Mouse (Mus musculus): Measurements from ENCODE around the gene Slc25a14. TPM values are rescaled to one million over a fixed set of nuclear protein-coding genes. Genes with fewer than 3 reads are reported as not detected.

The Slc25a14 gene
- 5.8 TPM in 2 replicates for polyA plus RNA-seq (2015; fragmentation: Nextera tagmentation; extraction: Ambion mirVana)

DNA sequence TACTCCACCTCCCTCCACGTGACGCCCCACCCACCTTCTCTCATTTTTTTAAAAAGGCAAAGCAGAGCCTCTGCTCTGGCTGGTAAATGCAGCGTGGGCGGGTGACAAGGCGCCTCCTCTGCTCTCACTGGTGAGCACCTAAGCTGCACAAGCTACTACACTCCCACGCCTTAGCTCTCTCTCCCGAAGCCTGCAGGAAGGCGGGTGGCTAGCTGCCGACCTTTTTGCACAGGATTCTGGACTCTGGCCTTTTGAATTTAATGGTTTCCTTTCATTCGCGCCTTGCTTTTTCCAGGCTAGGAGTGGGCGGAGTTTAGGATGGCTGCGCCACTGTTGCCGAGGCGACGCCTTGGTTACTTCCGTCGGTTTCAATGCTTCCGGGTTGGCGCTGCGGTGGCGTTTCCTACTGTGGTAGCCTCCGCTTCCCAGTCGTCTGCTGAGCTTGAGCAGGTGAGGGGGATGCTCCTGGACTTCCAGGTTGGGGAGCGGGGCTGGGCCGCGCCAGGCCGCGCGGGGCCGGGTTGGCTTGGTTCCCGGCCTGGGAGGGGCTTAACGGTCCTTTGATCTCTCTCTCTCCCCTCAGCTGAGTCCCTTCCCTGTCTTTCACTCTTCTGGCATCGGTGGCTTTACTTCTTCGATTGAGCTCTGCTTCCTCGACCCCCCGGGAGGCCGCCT, at the start of gene Slc25a14:
Gene Slc25a14 (plus strand): TSS at position 35 of the 675 bp plus-strand sequence.

DNA sequence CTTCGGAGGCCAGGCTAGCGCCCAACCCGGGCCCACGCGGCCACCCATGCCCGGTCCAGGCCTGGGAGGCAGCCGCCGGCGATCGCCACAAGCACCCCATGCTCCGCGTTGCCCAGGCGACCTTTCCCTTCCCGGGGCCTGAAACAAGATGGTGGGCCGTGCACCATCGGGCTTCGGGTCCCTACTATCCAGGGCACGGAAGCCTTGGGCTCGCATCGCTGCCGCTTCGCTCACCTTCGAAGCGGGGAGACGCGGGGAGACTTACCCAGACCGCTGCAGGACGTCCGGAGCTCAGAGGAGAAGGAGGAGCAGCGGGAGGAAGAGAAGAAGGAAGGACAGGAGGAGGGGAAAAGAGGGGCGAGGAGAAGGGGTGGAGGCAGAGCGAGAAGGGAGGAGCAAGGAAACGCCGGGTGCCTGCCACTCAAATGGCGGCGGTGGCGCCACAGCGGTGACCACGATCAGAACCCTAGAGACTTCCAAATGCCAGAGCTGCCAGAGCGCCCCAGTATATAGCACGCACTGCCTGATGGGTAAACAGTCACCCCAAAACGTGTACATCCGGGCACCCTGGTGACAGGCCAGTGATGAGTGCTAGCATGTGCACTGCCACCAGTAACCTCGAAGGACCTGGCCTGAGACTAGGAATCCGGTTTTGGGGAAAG, 29.0 kb upstream of the Slc25a14 start, which contains the start of gene Zfp280c:
Gene Zfp280c (minus strand): TSS at position 406 of the 662 bp plus-strand sequence.

GRCm38 (mm10) chrX:48674171-48674570, 51.0 kb downstream of the Slc25a14 start, which contains the start of gene Gpr119:
Gene Gpr119, minus strand, starts transcription at chrX:48674478.

GRCm38 (mm10) chrX:48694864-48695371, 71.7 kb downstream of the Slc25a14 start, which contains the start of gene Rbmx2:
Gene Rbmx2, plus strand, starts transcription at chrX:48695004.

Other genes starting within 250 kb of the Slc25a14 start
- 3.5 and 4.4 TPM in 2 replicates for gene Elf4, start 160.3 kb upstream of the Slc25a14 start, polyA plus RNA-seq (2015; fragmentation: Nextera tagmentation; extraction: Ambion mirVana)
- 38.4 and 38.6 TPM in 2 replicates for gene Aifm1, start 109.8 kb upstream of the Slc25a14 start, polyA plus RNA-seq (2015; fragmentation: Nextera tagmentation; extraction: Ambion mirVana)
- 1.2 and 1.5 TPM in 2 replicates for gene Rab33a, start 104.1 kb upstream of the Slc25a14 start, polyA plus RNA-seq (2015; fragmentation: Nextera tagmentation; extraction: Ambion mirVana)
- 5.3 and 5.8 TPM in 2 replicates for gene Zfp280c, start 28.9 kb upstream of the Slc25a14 start, polyA plus RNA-seq (2015; fragmentation: Nextera tagmentation; extraction: Ambion mirVana)
- gene Gpr119, start 51.1 kb downstream of the Slc25a14 start, polyA plus RNA-seq (2015; fragmentation: Nextera tagmentation; extraction: Ambion mirVana) = not detected in 2 replicates
- gene Rbmx2, start 71.6 kb downstream of the Slc25a14 start, polyA plus RNA-seq (2015; fragmentation: Nextera tagmentation; extraction: Ambion mirVana) = 18.2 and 25.5 TPM in 2 replicates

Data from spleen, postnatal 0 days (tissue).